Mouse (Mus musculus): ENCODE measurements around the gene Osbpl3. TPM values are rescaled to one million over a fixed set of nuclear protein-coding genes. Genes with fewer than 3 reads are reported as not detected.

Gene Osbpl3
- 6.4 and 6.9 TPM in 2 replicates for total RNA-seq (2015)
- 10.3 and 11.6 TPM in 2 replicates for total RNA-seq (2017)

DNA sequence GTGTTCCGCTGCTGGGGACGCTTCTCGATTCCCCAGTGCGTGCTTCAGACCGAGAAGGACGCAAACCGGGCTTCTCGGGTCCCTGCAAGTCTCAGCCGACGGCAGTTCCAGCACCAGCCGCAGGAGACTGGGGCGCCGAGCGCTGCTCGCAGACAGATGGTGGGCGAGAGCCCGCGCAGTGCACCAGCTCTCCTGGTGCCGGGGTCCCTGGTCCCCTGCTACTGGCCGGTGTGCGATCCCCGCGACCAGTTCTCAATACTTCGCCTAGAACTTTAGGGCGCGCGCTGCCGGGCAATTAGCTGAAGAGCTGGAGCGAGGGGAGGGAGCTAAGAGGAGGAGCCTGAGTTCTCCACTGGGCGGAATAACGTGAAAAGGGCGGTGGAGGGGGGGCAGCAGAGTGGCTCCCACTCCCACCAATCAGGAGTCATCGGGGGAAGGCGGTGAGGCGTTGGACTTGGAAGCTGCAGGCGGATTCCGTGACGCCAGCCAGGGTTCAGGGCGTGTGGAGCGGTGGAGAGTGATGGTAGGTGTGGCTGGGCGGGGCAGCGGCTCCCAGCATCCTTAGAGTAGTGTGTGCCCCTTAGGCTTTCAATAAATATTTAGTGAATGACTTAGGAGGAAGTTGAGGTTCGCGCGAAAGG lies at the start of gene Osbpl3:
Osbpl3 (minus strand) TSS at position 373 of the 641 bp plus-strand sequence.
- ATAC-seq (replicated peaks; ENCODE audit: poor library complexity), result peak; percentile 91

DNA sequence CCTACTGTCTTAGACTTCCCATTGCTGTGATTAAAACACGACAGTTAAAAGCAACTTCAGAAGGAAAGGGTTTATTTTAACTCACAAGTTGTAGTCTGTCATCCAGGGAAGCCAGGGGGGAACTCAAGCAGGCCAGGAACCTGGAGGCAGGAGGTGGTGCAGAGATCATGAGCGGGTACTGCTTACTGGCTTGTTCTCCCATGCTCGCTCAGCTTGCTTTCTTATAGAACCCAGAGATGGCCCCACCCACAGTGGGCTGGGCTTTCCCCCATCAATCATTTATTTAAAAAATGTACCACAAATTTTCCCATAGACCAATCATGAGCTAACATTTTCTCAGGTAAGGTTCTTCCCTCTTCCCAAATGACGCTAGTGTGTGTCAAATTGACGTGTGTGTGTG lies 49.5 kb upstream of the Osbpl3 start:
- ATAC-seq (replicated peaks; ENCODE audit: poor library complexity), result peak; percentile 50

DNA sequence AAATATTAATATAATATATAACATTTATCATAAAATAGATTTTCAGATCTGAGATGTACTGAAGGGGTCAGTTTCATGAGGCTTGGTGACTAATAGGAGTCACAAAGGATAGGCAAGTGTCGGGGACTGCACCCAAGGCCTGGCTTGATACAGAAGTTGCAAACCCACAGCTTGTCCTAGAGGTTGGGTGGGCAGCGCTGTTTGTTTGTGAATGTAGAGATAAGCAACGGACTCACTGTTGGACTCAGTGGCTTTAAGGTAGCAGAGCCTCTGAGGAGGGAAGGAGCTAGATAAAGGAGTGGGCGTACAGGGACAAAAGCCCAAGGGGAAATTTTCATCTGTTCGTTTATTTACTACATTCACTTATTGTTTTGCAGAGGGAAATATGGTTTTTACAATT lies 48.7 kb upstream of the Osbpl3 start:
- peak; percentile 77 for ATAC-seq (replicated peaks; ENCODE audit: poor library complexity)

DNA sequence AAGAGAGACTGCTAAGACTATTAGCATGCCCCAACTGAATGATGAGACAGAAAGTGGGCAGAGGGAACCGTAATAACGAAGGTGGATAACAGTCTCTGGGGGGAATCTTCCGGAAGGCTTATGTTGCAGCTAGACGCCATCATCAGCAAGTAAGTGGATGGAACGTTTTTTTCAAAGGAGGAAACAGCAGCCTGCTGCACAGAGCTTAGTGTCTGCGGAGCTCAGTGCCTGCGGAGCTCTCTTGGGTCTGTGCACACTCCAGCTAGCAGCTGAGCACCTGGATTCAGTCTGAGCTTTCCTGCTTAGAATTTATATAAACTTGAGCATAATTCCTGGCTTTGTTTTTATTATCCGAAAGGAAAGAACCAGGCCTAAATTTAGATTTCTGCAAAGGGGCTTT lies 47.8 kb upstream of the Osbpl3 start:
- no peak for ATAC-seq (replicated peaks; ENCODE audit: poor library complexity)

DNA sequence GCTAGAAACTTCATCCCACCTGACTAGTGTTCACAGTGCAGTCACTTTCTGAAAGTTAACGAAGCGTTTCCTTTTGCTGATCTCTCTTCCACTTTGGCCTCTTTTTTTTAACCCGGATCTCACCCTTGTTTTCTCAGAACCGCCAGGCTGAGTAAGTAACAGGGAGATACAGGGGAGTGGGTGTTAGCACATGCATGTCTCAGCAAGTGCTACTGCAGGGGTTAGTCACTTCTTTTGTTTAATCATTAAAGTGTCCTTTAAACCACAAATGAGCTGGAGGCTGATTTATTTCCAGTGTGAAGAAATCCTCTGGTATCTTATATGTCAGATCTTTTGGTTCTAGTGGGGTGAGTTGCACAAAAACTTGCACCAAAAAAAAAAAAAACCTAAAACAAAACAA lies 47.0 kb upstream of the Osbpl3 start:
- ATAC-seq (replicated peaks; ENCODE audit: poor library complexity), result no peak

DNA sequence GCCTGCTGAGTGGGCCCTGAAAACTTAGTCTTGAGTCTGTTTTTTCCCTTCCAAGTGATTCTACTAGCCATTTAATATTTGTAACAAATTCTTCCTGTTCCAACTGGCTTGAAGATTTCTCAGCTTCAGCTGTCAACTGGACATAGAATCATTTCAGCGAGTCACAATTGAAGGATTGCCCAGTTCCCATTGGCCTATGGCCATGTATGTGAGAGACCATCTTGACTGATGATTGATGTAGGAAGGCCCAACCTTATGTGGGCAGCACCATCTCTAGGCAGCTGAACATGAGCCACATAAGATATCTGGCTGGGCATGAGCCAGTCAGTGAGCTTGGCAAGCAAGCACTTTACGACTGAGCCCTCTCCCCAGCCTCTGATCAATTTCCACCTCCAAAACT lies 42.3 kb upstream of the Osbpl3 start:
- ATAC-seq (replicated peaks; ENCODE audit: poor library complexity), result no peak

DNA sequence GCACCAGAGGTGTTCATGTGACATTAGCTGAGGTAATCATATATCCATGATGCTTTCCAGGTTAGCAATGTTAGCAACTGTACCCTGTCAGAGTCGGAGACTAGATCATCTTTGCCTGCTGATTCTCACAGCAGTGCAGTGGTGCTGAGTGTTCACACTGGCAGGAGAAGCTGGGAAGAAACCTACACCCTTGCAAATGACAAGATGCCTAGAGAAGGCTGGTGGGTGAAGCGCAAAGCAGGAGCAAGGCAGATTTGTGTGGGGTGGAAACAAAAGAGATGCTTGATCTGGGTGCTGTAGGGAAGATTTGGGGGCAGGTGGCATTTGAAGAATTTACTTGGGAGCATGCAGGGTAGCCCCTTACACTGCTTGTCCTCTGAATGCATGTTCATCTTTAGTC lies 34.5 kb upstream of the Osbpl3 start:
- no peak for ATAC-seq (replicated peaks; ENCODE audit: poor library complexity)

DNA sequence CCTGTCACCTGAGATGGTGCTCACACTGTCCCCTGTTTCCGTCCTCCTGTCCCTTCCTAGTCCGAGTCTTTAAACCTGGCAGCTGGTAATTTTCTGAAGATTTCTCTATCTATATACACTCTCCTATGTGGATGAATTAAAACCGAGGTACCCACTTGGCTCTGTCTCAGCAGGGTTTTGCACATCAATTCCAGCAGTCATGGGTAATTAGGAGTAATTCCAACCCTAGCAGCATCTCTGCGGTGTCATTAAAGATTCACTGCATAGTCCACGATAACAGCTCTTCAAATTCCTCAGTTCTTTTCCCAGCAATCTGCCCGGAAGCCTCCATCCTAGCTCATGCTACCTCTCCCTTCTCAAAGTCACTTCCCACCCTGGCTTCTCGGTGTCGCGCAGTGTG lies 33.4 kb upstream of the Osbpl3 start:
- no peak for ATAC-seq (replicated peaks; ENCODE audit: poor library complexity)

DNA sequence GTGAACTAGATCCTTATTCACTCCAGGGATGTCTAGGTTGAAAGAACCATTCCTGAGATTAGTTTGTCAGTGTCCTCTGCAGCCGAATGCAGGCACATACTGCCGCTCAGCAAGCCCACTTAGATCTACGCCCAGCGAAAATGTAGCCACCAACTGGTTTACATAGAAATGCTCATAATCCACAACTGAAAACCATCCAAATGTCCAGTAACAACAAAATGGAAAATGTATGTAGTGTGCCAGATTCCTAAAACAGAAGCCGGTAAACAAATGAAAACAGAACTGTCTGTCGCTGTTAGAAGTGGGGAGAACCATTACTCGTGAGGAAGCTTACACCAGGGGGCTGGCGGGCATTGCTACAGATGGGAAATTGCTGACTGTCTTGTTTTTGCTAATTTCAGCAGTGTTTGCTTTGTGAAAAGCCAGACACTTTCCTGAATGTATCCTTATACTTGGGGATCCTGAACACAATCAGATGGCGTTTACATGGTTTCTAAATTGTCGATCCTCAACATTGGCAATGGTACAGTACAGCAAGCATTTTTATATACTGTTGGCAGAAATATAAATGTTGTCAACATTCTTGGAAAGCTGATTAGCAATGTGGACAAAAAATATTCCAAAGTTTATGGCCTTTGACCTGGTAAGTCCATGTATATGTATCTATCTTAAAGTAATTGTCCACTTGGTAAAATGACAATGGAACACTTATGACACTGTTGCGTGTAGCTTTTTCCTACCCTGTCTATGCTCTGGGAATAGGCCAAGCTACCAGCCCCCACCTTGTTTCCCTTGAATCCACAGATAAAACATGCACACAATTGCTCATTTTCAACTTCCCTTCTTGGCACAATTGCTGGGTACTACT lies 30.3 kb upstream of the Osbpl3 start:
- ATAC-seq (replicated peaks; ENCODE audit: poor library complexity), result no peak

DNA sequence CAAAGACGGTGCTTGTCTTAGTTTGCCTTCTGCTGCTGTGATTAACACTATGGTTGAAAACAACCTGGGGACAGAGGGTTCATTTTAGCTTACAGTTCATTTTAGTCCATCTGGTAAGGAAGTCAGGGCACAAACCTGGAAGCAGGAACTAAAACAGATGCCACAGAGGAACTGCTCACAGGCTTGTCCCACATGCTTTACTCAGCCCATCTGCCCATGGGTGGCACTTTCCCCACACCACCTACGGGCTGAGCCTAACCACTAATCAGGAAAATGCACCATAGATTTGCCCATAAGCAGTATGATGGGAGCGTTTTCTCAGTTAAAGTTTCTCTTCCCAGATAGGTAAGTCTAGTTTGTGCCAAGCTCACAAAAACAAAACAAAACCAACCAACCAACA lies 27.4 kb upstream of the Osbpl3 start:
- no peak for ATAC-seq (replicated peaks; ENCODE audit: poor library complexity)

DNA sequence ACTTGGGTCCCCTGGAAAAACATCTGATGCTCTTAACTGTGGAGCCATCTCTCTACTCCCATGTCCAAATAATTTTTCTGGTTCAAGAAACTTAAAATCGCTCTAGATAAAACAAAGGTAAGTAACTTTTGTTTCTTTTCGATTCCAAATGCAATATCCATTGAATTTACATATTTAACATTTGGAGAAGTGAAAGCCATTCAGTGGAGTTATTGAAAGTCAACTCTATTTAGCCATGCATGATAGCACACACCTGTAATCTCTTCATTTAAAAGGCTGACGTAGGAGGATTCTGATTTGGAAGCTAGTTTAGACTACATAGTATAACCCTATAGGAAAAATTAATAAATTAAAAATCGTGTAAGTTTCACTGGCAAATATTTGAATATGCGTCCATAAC lies 25.5 kb upstream of the Osbpl3 start:
- ATAC-seq (replicated peaks; ENCODE audit: poor library complexity), result no peak

DNA sequence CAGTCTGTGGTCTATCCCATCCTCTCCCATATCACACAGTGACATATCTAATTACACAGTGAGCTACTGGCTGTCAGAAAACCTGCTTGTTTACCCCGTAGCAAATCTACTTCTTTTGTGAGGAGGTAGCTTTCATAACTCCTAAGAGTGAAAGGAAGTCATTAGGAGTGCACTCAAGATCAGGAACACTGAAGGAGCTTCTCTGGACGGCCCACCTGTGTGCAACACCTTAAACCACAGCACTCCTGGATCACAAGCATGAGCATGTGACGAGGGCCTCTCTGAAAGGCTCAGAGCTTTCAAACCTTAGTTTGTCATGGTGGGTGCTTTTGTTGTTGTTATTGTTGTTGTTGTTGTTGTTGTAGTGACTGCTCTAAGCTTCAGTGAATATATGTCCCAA lies 10.4 kb upstream of the Osbpl3 start:
- ATAC-seq (replicated peaks; ENCODE audit: poor library complexity), result no peak

DNA sequence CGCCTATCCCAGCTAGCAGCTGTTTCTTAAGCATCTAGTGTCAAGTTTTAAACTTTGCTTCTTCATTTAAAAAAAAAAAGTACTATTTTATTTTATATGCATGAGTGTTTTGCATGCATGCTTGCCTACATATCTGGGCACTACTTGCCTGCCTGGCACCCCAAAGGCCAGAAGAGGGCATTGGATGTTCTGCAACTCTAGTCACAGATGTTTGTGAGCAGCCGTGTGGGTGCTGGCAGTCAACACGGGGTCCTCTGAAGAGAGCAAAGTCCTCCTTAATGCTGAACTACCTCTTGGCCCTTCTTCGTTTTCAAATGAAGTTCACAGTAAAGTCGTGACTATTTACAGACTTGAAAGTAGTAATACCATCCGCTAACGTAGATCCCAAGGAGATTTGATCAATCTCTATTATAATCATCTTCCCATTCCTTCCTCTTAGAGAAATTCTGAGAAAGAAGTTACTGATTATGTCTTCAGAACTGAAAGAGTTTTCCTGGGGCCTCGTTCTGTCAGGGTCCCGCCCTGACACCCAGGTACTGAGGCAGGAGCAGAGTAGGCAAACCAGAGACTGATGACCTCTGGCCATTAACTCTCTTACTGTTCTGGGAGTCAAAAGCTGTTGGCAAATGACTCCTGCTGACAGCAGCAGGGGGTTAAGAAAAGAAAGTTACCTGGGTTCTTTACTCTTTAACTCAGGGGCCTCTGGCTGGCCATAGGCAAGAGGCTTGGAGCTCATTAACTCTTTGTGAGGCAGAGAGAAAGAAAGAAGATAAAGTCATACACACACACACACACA lies 8.9 kb upstream of the Osbpl3 start:
- no peak for ATAC-seq (replicated peaks; ENCODE audit: poor library complexity)

DNA sequence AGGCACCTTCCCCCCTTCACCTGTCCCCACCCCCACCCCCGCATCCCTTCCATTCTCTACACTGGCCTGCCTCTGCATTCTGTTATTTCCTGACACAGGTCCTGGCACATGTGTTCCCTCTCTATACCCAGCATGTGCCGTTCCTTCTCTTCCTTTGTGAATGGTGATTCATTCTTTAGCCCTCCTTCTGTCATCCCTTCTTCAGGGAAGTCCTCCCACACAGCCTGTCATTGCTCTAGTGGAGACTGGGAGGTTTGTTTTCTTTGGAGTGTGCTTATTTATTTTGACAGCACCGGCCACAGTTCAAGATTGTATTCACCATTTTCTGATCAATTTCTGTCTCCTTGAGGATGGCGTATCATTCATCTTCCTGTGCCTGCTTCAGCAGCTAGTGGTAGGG lies 6.0 kb upstream of the Osbpl3 start:
- ATAC-seq (replicated peaks; ENCODE audit: poor library complexity), result no peak

DNA sequence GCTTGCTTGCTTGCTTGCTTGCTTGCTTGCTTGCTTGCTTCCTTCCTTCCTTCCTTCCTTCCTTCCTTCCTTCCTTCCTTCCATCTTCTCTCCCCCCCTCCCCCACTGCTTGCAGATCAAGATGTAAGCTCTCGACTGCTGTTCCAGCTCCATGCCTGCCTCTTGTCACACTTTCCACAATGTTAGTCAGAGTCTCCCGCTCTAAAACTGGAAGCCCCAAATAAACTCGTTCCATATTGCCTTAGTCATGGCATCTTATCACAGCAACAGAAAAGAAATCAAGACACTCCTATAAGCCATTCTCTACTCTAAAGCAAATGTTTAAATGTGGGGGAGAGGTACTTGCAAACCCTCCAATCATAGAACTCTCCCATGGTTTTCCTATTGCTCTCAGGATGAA lies 5.6 kb upstream of the Osbpl3 start:
- no peak for ATAC-seq (replicated peaks; ENCODE audit: poor library complexity)

DNA sequence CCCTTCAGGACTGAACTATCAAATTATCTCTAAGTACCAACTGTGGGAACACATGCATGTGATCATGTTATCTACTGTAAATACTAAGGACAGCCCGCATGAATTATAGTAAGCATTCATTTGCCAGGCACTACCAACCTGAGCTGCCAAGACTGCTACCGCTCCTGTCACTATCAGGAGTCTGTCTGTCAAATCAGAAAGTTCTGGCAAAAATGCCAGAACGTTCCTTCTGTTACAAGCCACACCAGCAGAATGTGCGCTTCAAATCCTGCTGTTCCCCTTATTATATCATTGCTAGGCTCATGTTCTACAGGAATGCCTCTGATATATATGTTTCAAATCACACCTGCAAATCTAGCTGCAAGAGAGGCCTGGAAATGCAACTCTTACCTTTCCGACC lies 4.6 kb upstream of the Osbpl3 start:
- ATAC-seq (replicated peaks; ENCODE audit: poor library complexity), result no peak

DNA sequence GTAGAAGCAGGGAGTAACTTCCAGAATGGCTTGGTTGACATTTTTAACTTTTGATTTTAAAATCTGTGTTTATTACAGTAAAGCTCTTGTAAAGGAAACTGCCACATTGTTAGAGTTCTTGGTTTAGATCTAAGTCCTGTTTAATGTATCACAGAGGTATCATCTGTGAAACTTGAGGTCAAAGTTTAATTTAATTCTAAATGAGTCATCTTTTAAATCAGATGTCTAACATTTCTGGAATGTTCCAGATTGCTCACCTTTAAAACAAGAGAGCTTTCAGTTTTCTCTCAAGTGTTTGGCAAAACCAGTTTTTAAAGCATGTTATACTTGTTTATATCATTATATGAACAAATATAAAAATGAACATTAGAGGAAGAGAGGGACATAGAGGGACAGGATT lies 4.2 kb upstream of the Osbpl3 start:
- ATAC-seq (replicated peaks; ENCODE audit: poor library complexity), result no peak

DNA sequence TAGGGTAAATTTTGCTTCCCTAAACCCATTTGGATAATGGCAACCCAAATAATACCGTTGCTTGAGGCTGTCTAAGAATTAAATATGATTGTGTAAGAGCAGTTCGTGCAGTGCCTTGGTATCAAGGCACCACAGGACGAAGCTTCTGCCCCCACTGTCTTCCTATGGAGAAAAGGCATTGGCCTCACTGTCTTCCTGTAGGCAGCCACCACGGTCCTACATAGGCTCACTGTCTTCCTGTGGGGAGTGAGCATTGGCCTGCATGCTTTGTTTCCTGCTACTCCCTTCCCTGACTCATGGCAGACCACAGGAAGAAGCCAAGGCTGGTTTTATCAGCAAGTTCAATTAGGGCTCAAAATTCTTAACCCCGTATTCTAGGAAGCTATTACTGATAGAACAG lies 3.3 kb upstream of the Osbpl3 start:
- no peak for ATAC-seq (replicated peaks; ENCODE audit: poor library complexity)

DNA sequence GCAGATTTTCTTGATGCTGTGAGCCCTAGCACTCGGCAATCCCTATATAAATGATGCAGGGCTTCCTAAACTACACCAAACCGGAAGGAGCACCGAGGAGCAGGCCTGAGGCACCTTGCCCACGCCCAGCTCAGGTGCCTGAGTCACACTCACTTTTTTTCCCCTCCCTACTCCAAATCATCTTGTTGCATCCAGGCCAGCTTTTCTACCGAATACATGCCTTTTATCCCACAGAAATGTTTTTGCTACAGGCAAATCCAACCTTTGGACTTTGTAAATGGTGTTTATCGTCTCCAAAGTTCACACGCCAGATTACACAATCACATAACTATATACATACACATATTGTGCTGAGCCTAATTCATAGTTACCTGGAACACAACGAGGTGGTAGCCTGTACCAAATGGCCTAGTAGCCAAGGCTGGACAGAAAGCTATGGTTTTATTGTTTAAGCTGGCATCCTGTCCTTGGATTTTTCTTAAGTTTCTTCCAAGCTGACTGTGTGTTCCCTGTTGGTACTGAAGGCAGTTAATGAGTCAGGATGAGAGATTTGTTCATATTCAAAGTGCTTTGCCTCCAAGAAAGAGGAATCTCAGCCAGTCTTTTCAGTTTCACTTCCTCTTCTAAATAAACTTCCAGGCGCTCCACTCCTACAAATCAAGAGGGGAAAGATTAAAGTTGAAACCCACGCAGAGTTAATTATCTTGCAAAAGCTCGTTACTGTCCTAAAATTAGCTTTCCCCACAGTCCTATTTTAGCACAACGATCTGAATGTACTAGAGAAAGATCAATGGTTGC lies 1.7 kb upstream of the Osbpl3 start:
- ATAC-seq (replicated peaks; ENCODE audit: poor library complexity), result no peak

DNA sequence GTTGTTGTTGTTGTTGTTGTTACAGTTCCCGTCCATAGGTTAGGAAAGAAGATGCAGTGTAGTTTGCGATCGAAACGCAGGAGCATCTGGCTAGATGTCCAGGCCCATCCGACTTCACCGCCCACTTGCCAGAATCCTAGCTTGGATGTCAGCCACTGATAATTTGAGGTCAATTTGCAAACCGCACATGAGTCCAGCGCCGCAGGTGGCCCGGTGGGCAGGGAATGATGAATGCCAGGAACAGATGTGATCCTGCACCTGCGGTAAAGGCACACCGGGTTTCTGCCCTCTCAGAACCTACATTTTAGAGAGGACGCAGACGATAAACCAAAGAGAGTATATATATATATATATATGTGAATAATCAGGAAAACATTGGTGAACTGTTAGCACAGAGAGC lies 705 bp upstream of the Osbpl3 start:
- ATAC-seq (replicated peaks; ENCODE audit: poor library complexity), result no peak

Data from megakaryocyte progenitor cell, adult 5-6 weeks (primary cell).